Mouse (Mus musculus) liver, embryonic 14.5 days (tissue): ENCODE results near the gene Mdm2.

Source experiments
- CTCF ChIP-seq: IDR thresholded peaks from 2 replicates; pipeline ENCODE4 v1.5.1; 2016; ENCODE audit warnings: antibody characterized with exemption, low read depth, control low read depth
- EP300 ChIP-seq: IDR thresholded peaks from 2 replicates; pipeline ENCODE4 v1.6.1; 2016; ENCODE audit warnings: antibody characterized with exemption, low read depth

GRCm38 (mm10) chr10:117675096-117676035, 35.2 kb downstream of the Mdm2 start:
- TF ChIP-seq CTCF (no peak), EP300 (no peak)
